Mouse (Mus musculus) C2C12 (cell line): Measurements from ENCODE around the gene Baiap3.

Source experiments
- CEBPB ChIP-seq: IDR thresholded peaks from one replicate; pipeline ENCODE4 v1.6.1; 2011; ENCODE audit warnings: low read depth, mild to moderate bottlenecking, control low read depth, moderate library complexity
- CTCF ChIP-seq: IDR thresholded peaks from one replicate; pipeline ENCODE4 v1.5.1; 2011; ENCODE audit not compliant: control insufficient read depth, insufficient read depth, insufficient read length
- FOSL1 ChIP-seq: IDR thresholded peaks from one replicate; pipeline ENCODE4 v1.8.0; 2011; ENCODE audit warnings: mild to moderate bottlenecking, low read length; ENCODE audit not compliant: poor library complexity, insufficient read depth, severe bottlenecking
- MAX ChIP-seq: IDR thresholded peaks from one replicate; pipeline ENCODE4 v1.6.1; 2011; ENCODE audit warnings: mild to moderate bottlenecking, control low read depth
- MYOD1 ChIP-seq: IDR thresholded peaks from one replicate; pipeline ENCODE4 v1.6.1; 2011; ENCODE audit warnings: low read depth; ENCODE audit not compliant: control insufficient read depth, insufficient read length
- MYOG ChIP-seq: IDR thresholded peaks from one replicate; pipeline ENCODE4 v1.6.1; 2011; ENCODE audit not compliant: control insufficient read depth, insufficient read length; ENCODE audit errors: extremely low read depth
- USF1 ChIP-seq: IDR thresholded peaks from one replicate; pipeline ENCODE4 v1.6.1; 2011; ENCODE audit warnings: low read depth, mild to moderate bottlenecking, control low read depth, moderate library complexity

DNA sequence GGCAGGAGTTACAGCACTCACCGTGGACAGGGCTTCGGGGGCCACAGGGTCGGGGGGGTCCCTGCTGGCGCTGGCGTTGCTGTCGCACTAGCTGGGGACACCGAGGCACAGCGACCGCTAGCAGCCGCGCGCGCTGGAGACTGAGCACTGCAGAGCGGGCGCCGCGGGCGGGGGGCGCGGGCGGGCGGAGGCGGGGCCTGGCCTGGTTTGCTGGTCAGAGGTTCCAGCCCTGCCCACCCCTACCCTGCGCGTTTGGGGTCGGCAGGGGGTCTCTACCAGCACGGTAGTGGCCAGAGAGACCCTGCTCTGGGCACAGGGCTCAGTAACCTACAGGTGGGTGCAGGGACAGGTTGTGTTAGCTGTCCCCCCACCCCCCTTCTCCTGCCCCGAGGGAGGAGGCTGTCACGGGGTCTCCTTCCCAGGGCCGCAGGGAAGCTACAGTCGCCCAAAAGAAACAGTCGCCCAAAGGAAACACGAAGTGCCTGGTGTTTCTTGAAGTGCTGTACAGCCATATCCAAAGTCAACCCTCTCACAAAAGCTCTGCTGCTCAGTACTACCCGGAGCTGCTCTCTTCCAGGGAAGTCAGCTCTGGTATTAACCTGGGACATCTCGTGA is at the start of gene Baiap3:
- TF ChIP-seq CTCF (no peak), USF1 (no peak), MAX (no peak), MYOD1 (no peak), MYOG (no peak), FOSL1 (no peak), CEBPB (no peak)
